Mouse (Mus musculus): Measurements from ENCODE around the gene Wwtr1. TPM values are rescaled to one million over a fixed set of nuclear protein-coding genes. Genes with fewer than 3 reads are reported as not detected.

Gene Wwtr1
- total RNA-seq, 2 experiments from 2014 or later = 78.5 to 83.2 TPM

GRCm38 (mm10) chr3:57557408-57557807 lies 18.3 kb downstream of the Wwtr1 start:
- DNase-seq = no peak

GRCm38 (mm10) chr3:57555560-57555959 lies 20.1 kb downstream of the Wwtr1 start:
- no peak for DNase-seq

- DNase-seq = no peak
These were observed 20.8 kb downstream of the Wwtr1 start for GRCm38 (mm10) chr3:57554890-57555239.

GRCm38 (mm10) chr3:57554124-57554889 lies 21.4 kb downstream of the Wwtr1 start:
- DNase-seq = no peak

GRCm38 (mm10) chr3:57553108-57553507 lies 22.6 kb downstream of the Wwtr1 start:
- no peak for DNase-seq

GRCm38 (mm10) chr3:57551210-57551609 lies 24.5 kb downstream of the Wwtr1 start:
- no peak for DNase-seq

GRCm38 (mm10) chr3:57550468-57551185 lies 25.1 kb downstream of the Wwtr1 start:
- no peak for DNase-seq

- no peak for DNase-seq
These were observed 31.6 kb downstream of the Wwtr1 start for GRCm38 (mm10) chr3:57544154-57544553.

GRCm38 (mm10) chr3:57542848-57543380 lies 32.8 kb downstream of the Wwtr1 start:
- DNase-seq = no peak

- no peak for DNase-seq
These were observed 34.5 kb downstream of the Wwtr1 start for GRCm38 (mm10) chr3:57541205-57541604.

GRCm38 (mm10) chr3:57540474-57540873 lies 35.2 kb downstream of the Wwtr1 start:
- no peak for DNase-seq

GRCm38 (mm10) chr3:57535483-57536185 lies 40.1 kb downstream of the Wwtr1 start:
- DNase-seq = no peak

GRCm38 (mm10) chr3:57534450-57534849 lies 41.3 kb downstream of the Wwtr1 start:
- no peak for DNase-seq

- no peak for DNase-seq
These were observed 41.8 kb downstream of the Wwtr1 start for GRCm38 (mm10) chr3:57533876-57534275.

- peak; percentile 44 for DNase-seq
These were observed 42.6 kb downstream of the Wwtr1 start for GRCm38 (mm10) chr3:57532991-57533725.

GRCm38 (mm10) chr3:57530836-57531235 lies 44.9 kb downstream of the Wwtr1 start:
- no peak for DNase-seq

- peak; percentile 22 for DNase-seq
These were observed 45.5 kb downstream of the Wwtr1 start for GRCm38 (mm10) chr3:57530221-57530620.

- peak; percentile 29 for DNase-seq
These were observed 48.6 kb downstream of the Wwtr1 start for GRCm38 (mm10) chr3:57527154-57527553.

GRCm38 (mm10) chr3:57523093-57523492 lies 52.6 kb downstream of the Wwtr1 start:
- DNase-seq = no peak

- no peak for DNase-seq
These were observed 53.8 kb downstream of the Wwtr1 start for GRCm38 (mm10) chr3:57521876-57522275.

- DNase-seq = no peak
These were observed 55.7 kb downstream of the Wwtr1 start for GRCm38 (mm10) chr3:57519995-57520394.

- no peak for DNase-seq
These were observed 59.6 kb downstream of the Wwtr1 start for GRCm38 (mm10) chr3:57516146-57516545.

All from heart, postnatal 4 days (tissue).